Mouse (Mus musculus): ENCODE results near the gene Fryl. TPM values are rescaled to one million over a fixed set of nuclear protein-coding genes. Genes with fewer than 3 reads are reported as not detected.

The Fryl gene
- polyA plus RNA-seq, 1 experiment from 2014 or later, result 32.4 TPM

- Histone ChIP-seq H3K27ac (ENCODE audit: low read depth, low read length) (no peak overlapping the region), H3K4me2 (ENCODE audit: low read length) (no peak overlapping the region), H3K36me3 (ENCODE audit: control insufficient read depth, insufficient read depth, low read length) (no peaks in the 10 kb centered on the region), H3K4me3 (ENCODE audit: low read depth, low read length) (no peak overlapping the region), H3K9ac (ENCODE audit: low read length) (no peak overlapping the region), H3K9me3 (replicated peaks; ENCODE audit: control insufficient read depth, low read length) (no peaks in the 10 kb centered on the region), H3K27me3 (replicated peaks; ENCODE audit: control insufficient read depth, insufficient read depth, low read length) (no peaks in the 10 kb centered on the region), H3K4me1 (ENCODE audit: control insufficient read depth, insufficient read depth, low read length) (no peaks in the 10 kb centered on the region)
- 88% methylated on average over 5 of the region's 5 CpGs for WGBS
- ATAC-seq (no peak), DNase-seq (ENCODE audit: low spot score) (no peak)
Measured at GRCm38 (mm10) chr5:73286603-73287002, 30.2 kb upstream of the Fryl start.

GRCm38 (mm10) chr5:73285470-73285978 lies 29.1 kb upstream of the Fryl start:
- Histone ChIP-seq H3K27ac (ENCODE audit: low read depth, low read length) (no peak overlapping the region), H3K27me3 (replicated peaks; ENCODE audit: control insufficient read depth, insufficient read depth, low read length) (no peaks in the 10 kb centered on the region), H3K4me2 (ENCODE audit: low read length) (no peak overlapping the region), H3K4me3 (ENCODE audit: low read depth, low read length) (no peak overlapping the region), H3K4me1 (ENCODE audit: control insufficient read depth, insufficient read depth, low read length) (no peaks in the 10 kb centered on the region), H3K36me3 (ENCODE audit: control insufficient read depth, insufficient read depth, low read length) (no peaks in the 10 kb centered on the region), H3K9ac (ENCODE audit: low read length) (no peak overlapping the region), H3K9me3 (replicated peaks; ENCODE audit: control insufficient read depth, low read length) (no peaks in the 10 kb centered on the region)
- no peak for DNase-seq (ENCODE audit: low spot score)
- no peak for ATAC-seq
- 87% methylated on average over 3 of the region's 3 CpGs for WGBS

- Histone ChIP-seq H3K4me2 (ENCODE audit: low read length) (no peak overlapping the region), H3K4me3 (ENCODE audit: low read depth, low read length) (no peak overlapping the region), H3K9me3 (replicated peaks; ENCODE audit: control insufficient read depth, low read length) (no peaks in the 10 kb centered on the region), H3K27ac (ENCODE audit: low read depth, low read length) (no peak overlapping the region), H3K9ac (ENCODE audit: low read length) (no peak overlapping the region), H3K36me3 (ENCODE audit: control insufficient read depth, insufficient read depth, low read length) (no peaks in the 10 kb centered on the region), H3K27me3 (replicated peaks; ENCODE audit: control insufficient read depth, insufficient read depth, low read length) (no peaks in the 10 kb centered on the region), H3K4me1 (ENCODE audit: control insufficient read depth, insufficient read depth, low read length) (no peaks in the 10 kb centered on the region)
- ATAC-seq, result no peak
- no peak for DNase-seq (ENCODE audit: low spot score)
Measured at GRCm38 (mm10) chr5:73284046-73284445, 27.6 kb upstream of the Fryl start.

GRCm38 (mm10) chr5:73280567-73280850 lies 24.1 kb upstream of the Fryl start:
- no peak overlapping the region for H3K9ac ChIP-seq (ENCODE audit: low read length)
- 80% methylated on average over 4 of the region's 4 CpGs for WGBS
- H3K36me3 ChIP-seq (ENCODE audit: control insufficient read depth, insufficient read depth, low read length), result no peaks in the 10 kb centered on the region
- DNase-seq (ENCODE audit: low spot score) (no peak), ATAC-seq (no peak)
- no peaks in the 10 kb centered on the region for H3K4me1 ChIP-seq (ENCODE audit: control insufficient read depth, insufficient read depth, low read length)
- no peaks in the 10 kb centered on the region for H3K9me3 ChIP-seq (replicated peaks; ENCODE audit: control insufficient read depth, low read length)
- H3K4me3 ChIP-seq (ENCODE audit: low read depth, low read length), result no peak overlapping the region
- H3K4me2 ChIP-seq (ENCODE audit: low read length), result no peak overlapping the region
- no peak overlapping the region for H3K27ac ChIP-seq (ENCODE audit: low read depth, low read length)
- H3K27me3 ChIP-seq (replicated peaks; ENCODE audit: control insufficient read depth, insufficient read depth, low read length), result no peaks in the 10 kb centered on the region

GRCm38 (mm10) chr5:73279732-73280566 lies 23.5 kb upstream of the Fryl start:
- peak; percentile 27 for DNase-seq (ENCODE audit: low spot score)
- H3K27ac ChIP-seq (ENCODE audit: low read depth, low read length), result no peak overlapping the region
- H3K4me1 ChIP-seq (ENCODE audit: control insufficient read depth, insufficient read depth, low read length), result no peaks in the 10 kb centered on the region
- no peak overlapping the region for H3K9ac ChIP-seq (ENCODE audit: low read length)
- H3K9me3 ChIP-seq (replicated peaks; ENCODE audit: control insufficient read depth, low read length), result no peaks in the 10 kb centered on the region
- no peaks in the 10 kb centered on the region for H3K36me3 ChIP-seq (ENCODE audit: control insufficient read depth, insufficient read depth, low read length)
- no peak overlapping the region for H3K4me3 ChIP-seq (ENCODE audit: low read depth, low read length)
- WGBS, result 54% methylated on average over 4 of the region's 4 CpGs
- H3K4me2 ChIP-seq (ENCODE audit: low read length), result no peak overlapping the region
- H3K27me3 ChIP-seq (replicated peaks; ENCODE audit: control insufficient read depth, insufficient read depth, low read length), result no peaks in the 10 kb centered on the region
- no peak for ATAC-seq

GRCm38 (mm10) chr5:73279190-73279589 lies 22.8 kb upstream of the Fryl start:
- Histone ChIP-seq H3K9me3 (replicated peaks; ENCODE audit: control insufficient read depth, low read length) (no peaks in the 10 kb centered on the region), H3K27me3 (replicated peaks; ENCODE audit: control insufficient read depth, insufficient read depth, low read length) (no peaks in the 10 kb centered on the region), H3K4me2 (ENCODE audit: low read length) (no peak overlapping the region), H3K27ac (ENCODE audit: low read depth, low read length) (no peak overlapping the region), H3K4me3 (ENCODE audit: low read depth, low read length) (no peak overlapping the region), H3K36me3 (ENCODE audit: control insufficient read depth, insufficient read depth, low read length) (no peaks in the 10 kb centered on the region), H3K4me1 (ENCODE audit: control insufficient read depth, insufficient read depth, low read length) (no peaks in the 10 kb centered on the region), H3K9ac (ENCODE audit: low read length) (no peak overlapping the region)
- 79% methylated on average over 10 of the region's 10 CpGs for WGBS
- ATAC-seq (no peak), DNase-seq (ENCODE audit: low spot score) (no peak)

GRCm38 (mm10) chr5:73274941-73275340 lies 18.5 kb upstream of the Fryl start:
- Histone ChIP-seq H3K9ac (ENCODE audit: low read length) (no peak overlapping the region), H3K27ac (ENCODE audit: low read depth, low read length) (no peak overlapping the region), H3K4me3 (ENCODE audit: low read depth, low read length) (no peak overlapping the region), H3K27me3 (replicated peaks; ENCODE audit: control insufficient read depth, insufficient read depth, low read length) (no peaks in the 10 kb centered on the region), H3K4me1 (ENCODE audit: control insufficient read depth, insufficient read depth, low read length) (no peaks in the 10 kb centered on the region), H3K4me2 (ENCODE audit: low read length) (no peak overlapping the region), H3K36me3 (ENCODE audit: control insufficient read depth, insufficient read depth, low read length) (no peaks in the 10 kb centered on the region), H3K9me3 (replicated peaks; ENCODE audit: control insufficient read depth, low read length) (no peaks in the 10 kb centered on the region)
- DNase-seq (ENCODE audit: low spot score) (no peak), ATAC-seq (no peak)
- WGBS, result 85% methylated on average over 2 of the region's 2 CpGs

- Histone ChIP-seq H3K27me3 (replicated peaks; ENCODE audit: control insufficient read depth, insufficient read depth, low read length) (no peaks in the 10 kb centered on the region), H3K4me2 (ENCODE audit: low read length) (no peak overlapping the region), H3K4me1 (ENCODE audit: control insufficient read depth, insufficient read depth, low read length) (no peaks in the 10 kb centered on the region), H3K36me3 (ENCODE audit: control insufficient read depth, insufficient read depth, low read length) (no peaks in the 10 kb centered on the region), H3K9ac (ENCODE audit: low read length) (no peak overlapping the region), H3K9me3 (replicated peaks; ENCODE audit: control insufficient read depth, low read length) (no peaks in the 10 kb centered on the region), H3K4me3 (ENCODE audit: low read depth, low read length) (no peak overlapping the region), H3K27ac (ENCODE audit: low read depth, low read length) (no peak overlapping the region)
- no peak for ATAC-seq
- WGBS, result 73% methylated on average over 4 of the region's 4 CpGs
- DNase-seq (ENCODE audit: low spot score), result no peak
Measured at GRCm38 (mm10) chr5:73273171-73273570, 16.8 kb upstream of the Fryl start.

- H3K27me3 ChIP-seq (replicated peaks; ENCODE audit: control insufficient read depth, insufficient read depth, low read length), result no peaks in the 10 kb centered on the region
- no peak overlapping the region for H3K4me2 ChIP-seq (ENCODE audit: low read length)
- H3K9me3 ChIP-seq (replicated peaks; ENCODE audit: control insufficient read depth, low read length), result no peaks in the 10 kb centered on the region
- H3K4me1 ChIP-seq (ENCODE audit: control insufficient read depth, insufficient read depth, low read length), result no peaks in the 10 kb centered on the region
- H3K9ac ChIP-seq (ENCODE audit: low read length), result no peak overlapping the region
- 66% methylated on average over 6 of the region's 6 CpGs for WGBS
- no peak overlapping the region for H3K4me3 ChIP-seq (ENCODE audit: low read depth, low read length)
- no peaks in the 10 kb centered on the region for H3K36me3 ChIP-seq (ENCODE audit: control insufficient read depth, insufficient read depth, low read length)
- no peak for DNase-seq (ENCODE audit: low spot score)
- no peak overlapping the region for H3K27ac ChIP-seq (ENCODE audit: low read depth, low read length)
- ATAC-seq, result no peak
Measured at GRCm38 (mm10) chr5:73270612-73271011, 14.2 kb upstream of the Fryl start.

Data from forebrain, embryonic 14.5 days (tissue).